Mouse (Mus musculus): Measurements from ENCODE around the gene Olfr1442. TPM values are rescaled to one million over a fixed set of nuclear protein-coding genes. Genes with fewer than 3 reads are reported as not detected.

Olfr1442 gene
- polyA plus RNA-seq, 1 experiment from 2014 or later, result not detected

- DNase-seq (ENCODE audit: low spot score) (peak; percentile 17), ATAC-seq (no peak)
- no peaks in the 10 kb centered on the region for H3K9me3 ChIP-seq (ENCODE audit: low read length)
- no peak overlapping the region for H3K9ac ChIP-seq (replicated peaks; ENCODE audit: low read depth)
- no peaks in the 10 kb centered on the region for H3K27me3 ChIP-seq (replicated peaks; ENCODE audit: insufficient read depth, low read length)
- no peak overlapping the region for H3K27ac ChIP-seq (ENCODE audit: low read length)
- no peaks in the 10 kb centered on the region for H3K36me3 ChIP-seq (ENCODE audit: insufficient read depth, low read length)
- H3K4me3 ChIP-seq (ENCODE audit: low read depth, low read length), result no peak overlapping the region
- 69% methylated on average over 2 of the region's 3 CpGs for WGBS
- H3K4me1 ChIP-seq (ENCODE audit: insufficient read depth, low read depth, low read length), result no peaks in the 10 kb centered on the region
- no peak overlapping the region for H3K4me2 ChIP-seq (replicated peaks; ENCODE audit: low read depth, low read length)
- TF ChIP-seq EP300 (IDR thresholded peaks at IDR 0.05) (no peak), CTCF (IDR thresholded peaks at IDR 0.05) (peak; percentile 46)
Observed at GRCm38 (mm10) chr19:12722308-12722707, 52.1 kb downstream of the Olfr1442 start.

GRCm38 (mm10) chr19:12725851-12726250 is 55.6 kb downstream of the Olfr1442 start:
- TF ChIP-seq CTCF (IDR thresholded peaks at IDR 0.05) (no peak), EP300 (IDR thresholded peaks at IDR 0.05) (no peak)
- ATAC-seq, result no peak

More at GRCm38 (mm10) chr19:12725851-12726250, 55.6 kb downstream of the Olfr1442 start:
- DNase-seq (ENCODE audit: low spot score), result no peak
- Histone ChIP-seq H3K4me2 (replicated peaks; ENCODE audit: low read depth, low read length) (no peak overlapping the region), H3K27me3 (replicated peaks; ENCODE audit: insufficient read depth, low read length) (no peaks in the 10 kb centered on the region), H3K4me1 (ENCODE audit: insufficient read depth, low read depth, low read length) (no peaks in the 10 kb centered on the region), H3K9ac (replicated peaks; ENCODE audit: low read depth) (no peak overlapping the region), H3K4me3 (ENCODE audit: low read depth, low read length) (no peak overlapping the region), H3K9me3 (ENCODE audit: low read length) (no peaks in the 10 kb centered on the region), H3K27ac (ENCODE audit: low read length) (no peak overlapping the region), H3K36me3 (ENCODE audit: insufficient read depth, low read length) (no peaks in the 10 kb centered on the region)
- WGBS, result 71% methylated on average over 1 of the region's 1 CpGs

Other genes starting within 250 kb of the Olfr1442 start
- gene Pfpl, start 242.5 kb upstream of the Olfr1442 start, polyA plus RNA-seq (2015; fragmentation: Nextera tagmentation; extraction: Ambion mirVana), result not detected in 2 replicates
- gene Mpeg1, start 209.7 kb upstream of the Olfr1442 start, polyA plus RNA-seq (2015; fragmentation: Nextera tagmentation; extraction: Ambion mirVana), result 5.5 and 6.3 TPM in 2 replicates
- gene Dtx4, start 169.0 kb upstream of the Olfr1442 start, polyA plus RNA-seq (2015; fragmentation: Nextera tagmentation; extraction: Ambion mirVana), result 8.4 and 8.7 TPM in 2 replicates
- gene Fam111a, start 124.7 kb upstream of the Olfr1442 start, polyA plus RNA-seq (2015; fragmentation: Nextera tagmentation; extraction: Ambion mirVana), result 7.4 and 8.8 TPM in 2 replicates
- gene Gm4952, start 70.5 kb upstream of the Olfr1442 start, polyA plus RNA-seq (2015; fragmentation: Nextera tagmentation; extraction: Ambion mirVana), result not detected in 2 replicates
- not detected in 2 replicates for gene Glyat, start 37.1 kb upstream of the Olfr1442 start, polyA plus RNA-seq (2015; fragmentation: Nextera tagmentation; extraction: Ambion mirVana)
- not detected in 2 replicates for gene Olfr1443, start 7.7 kb downstream of the Olfr1442 start, polyA plus RNA-seq (2015; fragmentation: Nextera tagmentation; extraction: Ambion mirVana)
- not detected in 2 replicates for gene Keg1, start 25.3 kb downstream of the Olfr1442 start, polyA plus RNA-seq (2015; fragmentation: Nextera tagmentation; extraction: Ambion mirVana)
- 0.91 and 0.93 TPM in 2 replicates for gene Cntf, start 95.2 kb downstream of the Olfr1442 start, polyA plus RNA-seq (2015; fragmentation: Nextera tagmentation; extraction: Ambion mirVana)
- gene Zfp91, start 125.7 kb downstream of the Olfr1442 start, polyA plus RNA-seq (2015; fragmentation: Nextera tagmentation; extraction: Ambion mirVana), result 12.0 and 12.6 TPM in 2 replicates
- 2.9 and 3.7 TPM in 2 replicates for gene Lpxn, start 125.8 kb downstream of the Olfr1442 start, polyA plus RNA-seq (2015; fragmentation: Nextera tagmentation; extraction: Ambion mirVana)
- gene Gm5244, start 176.2 kb downstream of the Olfr1442 start, polyA plus RNA-seq (2015; fragmentation: Nextera tagmentation; extraction: Ambion mirVana), result not detected in 2 replicates
- not detected in 2 replicates for gene Olfr1444, start 186.8 kb downstream of the Olfr1442 start, polyA plus RNA-seq (2015; fragmentation: Nextera tagmentation; extraction: Ambion mirVana)
- not detected in 2 replicates for gene Olfr1445, start 213.4 kb downstream of the Olfr1442 start, polyA plus RNA-seq (2015; fragmentation: Nextera tagmentation; extraction: Ambion mirVana)
- gene Olfr1446, start 223.1 kb downstream of the Olfr1442 start, polyA plus RNA-seq (2015; fragmentation: Nextera tagmentation; extraction: Ambion mirVana), result not detected in 2 replicates
- not detected in 2 replicates for gene Olfr1447, start 233.3 kb downstream of the Olfr1442 start, polyA plus RNA-seq (2015; fragmentation: Nextera tagmentation; extraction: Ambion mirVana)

Measured in lung, postnatal 0 days (tissue).